In genomic region chr8:106722453-106722852, GRCm38 (mm10) we compare ENCODE assay signal across 25 mouse cellular contexts. TPM values are rescaled to one million over a fixed set of nuclear protein-coding genes. Genes with fewer than 3 reads are reported as not detected.
DNase-seq lines count a peak whose midpoint lies in the region; ATAC-seq and TF ChIP-seq lines count a peak whose summit lies in the region.
"Had no signal": no experiment of that assay in that cellular context is flagged by ENCODE, and none has a peak within 500 bp of the region (broad histone marks: within the 10 kb centered on the region; RNA-seq: fewer than 3 reads in every experiment).

No protein-coding gene starts in this region.

- peaks cover 22% of the 10 kb centered on the region for H3K4me1 ChIP-seq in forebrain, embryonic 13.5 days
- no peaks in the 10 kb centered on the region for H3K4me1 ChIP-seq in forebrain, embryonic 11.5 days (replicated peaks; ENCODE audit: control insufficient read depth, insufficient read depth, low read length)
- H3K4me1 ChIP-seq in kidney, embryonic 16.5 days (ENCODE audit: insufficient read depth, low read length) = peaks cover 8% of the 10 kb centered on the region; the same call in 1 of the 2 replicates
- H3K4me1 ChIP-seq in kidney, embryonic 14.5 days (ENCODE audit: control insufficient read depth, insufficient read depth, low read length) = peaks cover 12% of the 10 kb centered on the region; the same call in 1 of the 2 replicates
- H3K4me1 ChIP-seq in lung, embryonic 14.5 days (ENCODE audit: insufficient read depth) = no peaks in the 10 kb centered on the region
- H3K4me1 ChIP-seq: liver, embryonic 15.5 days had no signal

- no peaks in the 10 kb centered on the region for H3K9me3 ChIP-seq in forebrain, embryonic 13.5 days (replicated peaks)
- no peaks in the 10 kb centered on the region; the same call in 1 of the 2 replicates for H3K9me3 ChIP-seq in forebrain, embryonic 11.5 days (ENCODE audit: control insufficient read depth, low read length)
- no peaks in the 10 kb centered on the region for H3K9me3 ChIP-seq in kidney, embryonic 16.5 days (ENCODE audit: low read length)
- H3K9me3 ChIP-seq in kidney, embryonic 14.5 days (ENCODE audit: control insufficient read depth, low read length) = no peaks in the 10 kb centered on the region
- H3K9me3 ChIP-seq in lung, embryonic 14.5 days (ENCODE audit: low read depth, low read length) = no peaks in the 10 kb centered on the region
- H3K9me3 ChIP-seq: forebrain, embryonic 15.5 days; heart, embryonic 13.5 days; limb, embryonic 10.5 days; limb, embryonic 15.5 days; liver, embryonic 15.5 days; lung, embryonic 15.5 days; neural tube, embryonic 12.5 days had no signal

- 0 out of 2 replicates have a peak overlapping the region, but pooled peaks have one; percentile 0 for H3K27ac ChIP-seq in forebrain, embryonic 13.5 days
- no peak overlapping the region for H3K27ac ChIP-seq in forebrain, embryonic 11.5 days (ENCODE audit: low read depth, low read length)
- peak overlapping the region; percentile 13; the same call in 1 of the 2 replicates for H3K27ac ChIP-seq in kidney, embryonic 16.5 days (ENCODE audit: low read length)
- no peak overlapping the region; the same call in 1 of the 2 replicates for H3K27ac ChIP-seq in kidney, embryonic 14.5 days (ENCODE audit: low read depth, low read length)
- H3K27ac ChIP-seq in lung, embryonic 14.5 days (ENCODE audit: low read depth) = no peak overlapping the region
- H3K27ac ChIP-seq: forebrain, embryonic 15.5 days; heart, embryonic 13.5 days; limb, embryonic 10.5 days; limb, embryonic 15.5 days; liver, embryonic 15.5 days; lung, embryonic 15.5 days; neural tube, embryonic 12.5 days had no signal

- DNase-seq in forebrain, embryonic 11.5 days (ENCODE audit: low spot score) = no peak
- DNase-seq in lung, embryonic 14.5 days = peak; percentile 36
- no peak for DNase-seq in lung, postnatal 36 days
- peak; percentile 27 to 41 for DNase-seq in kidney, postnatal 36 days
- DNase-seq: adrenal gland, adult 8-10 months; cerebellum, adult 11 months; cerebellum, adult 9-11 months; thymus, adult 2 months; thymus, postnatal 36 days had no signal

- no peak overlapping the region for H3K4me2 ChIP-seq in forebrain, embryonic 13.5 days
- H3K4me2 ChIP-seq in forebrain, embryonic 11.5 days (ENCODE audit: low read depth, low read length, severe bottlenecking) = no peak overlapping the region
- H3K4me2 ChIP-seq in kidney, embryonic 16.5 days (replicated peaks; ENCODE audit: low read depth, low read length) = no peak overlapping the region
- no peak overlapping the region for H3K4me2 ChIP-seq in kidney, embryonic 14.5 days (replicated peaks; ENCODE audit: low read depth, low read length)
- no peak overlapping the region for H3K4me2 ChIP-seq in lung, embryonic 14.5 days
- H3K4me2 ChIP-seq: forebrain, embryonic 15.5 days; heart, embryonic 13.5 days; limb, embryonic 15.5 days; liver, embryonic 15.5 days; lung, embryonic 15.5 days; midbrain, embryonic 11.5 days; neural tube, embryonic 12.5 days had no signal

- WGBS in forebrain, embryonic 13.5 days = 92% methylated on average over 6 of the region's 6 CpGs
- WGBS in forebrain, embryonic 11.5 days = 81% methylated on average over 6 of the region's 6 CpGs
- 37% methylated on average over 6 of the region's 6 CpGs for WGBS in kidney, embryonic 16.5 days
- 47% methylated on average over 6 of the region's 6 CpGs for WGBS in kidney, embryonic 14.5 days
- 82% methylated on average over 6 of the region's 6 CpGs for WGBS in lung, embryonic 14.5 days

- no peaks in the 10 kb centered on the region for H3K27me3 ChIP-seq in forebrain, embryonic 13.5 days
- no peaks in the 10 kb centered on the region for H3K27me3 ChIP-seq in forebrain, embryonic 11.5 days (ENCODE audit: control insufficient read depth, insufficient read depth, low read length)
- H3K27me3 ChIP-seq in kidney, embryonic 16.5 days (ENCODE audit: insufficient read depth, low read length) = no peaks in the 10 kb centered on the region
- no peaks in the 10 kb centered on the region for H3K27me3 ChIP-seq in kidney, embryonic 14.5 days (ENCODE audit: control insufficient read depth, insufficient read depth, low read length)
- no peaks in the 10 kb centered on the region for H3K27me3 ChIP-seq in lung, embryonic 14.5 days (ENCODE audit: insufficient read depth, low read length)
- H3K27me3 ChIP-seq: forebrain, embryonic 15.5 days; heart, embryonic 13.5 days; limb, embryonic 15.5 days; liver, embryonic 15.5 days; lung, embryonic 15.5 days; neural tube, embryonic 12.5 days had no signal

- TF ChIP-seq CTCF in lung, embryonic 14.5 days (IDR thresholded peaks at IDR 0.05; ENCODE audit: low read depth) = no peak

- H3K36me3 ChIP-seq in forebrain, embryonic 13.5 days (ENCODE audit: poor library complexity, severe bottlenecking) = peaks cover 11% of the 10 kb centered on the region; the same call in 1 of the 2 replicates
- no peaks in the 10 kb centered on the region; the same call in 1 of the 2 replicates for H3K36me3 ChIP-seq in forebrain, embryonic 11.5 days (ENCODE audit: control insufficient read depth, insufficient read depth, low read length)
- H3K36me3 ChIP-seq in kidney, embryonic 16.5 days (ENCODE audit: insufficient read depth, low read length) = peaks cover 17% of the 10 kb centered on the region
- H3K36me3 ChIP-seq in kidney, embryonic 14.5 days (ENCODE audit: control insufficient read depth, insufficient read depth, low read length) = peaks cover 28% of the 10 kb centered on the region
- peaks cover 39% of the 10 kb centered on the region for H3K36me3 ChIP-seq in lung, embryonic 14.5 days (ENCODE audit: insufficient read depth)
- H3K36me3 ChIP-seq: forebrain, embryonic 15.5 days had no signal

- no peak overlapping the region for H3K4me3 ChIP-seq in forebrain, embryonic 13.5 days
- no peak overlapping the region for H3K4me3 ChIP-seq in forebrain, embryonic 11.5 days (ENCODE audit: low read depth, low read length)
- no peak overlapping the region for H3K4me3 ChIP-seq in kidney, embryonic 16.5 days (ENCODE audit: low read length)
- H3K4me3 ChIP-seq in kidney, embryonic 14.5 days (ENCODE audit: low read length) = no peak overlapping the region
- no peak overlapping the region for H3K4me3 ChIP-seq in lung, embryonic 14.5 days (ENCODE audit: low read depth, low read length)
- H3K4me3 ChIP-seq: erythroblast, embryonic 14.5 days; forebrain, embryonic 15.5 days; heart, embryonic 13.5 days; limb, embryonic 10.5 days; limb, embryonic 15.5 days; liver, embryonic 15.5 days; lung, embryonic 15.5 days; neural tube, embryonic 12.5 days had no signal

- no peak for ATAC-seq in forebrain, embryonic 13.5 days
- ATAC-seq in forebrain, embryonic 11.5 days (replicated peaks; ENCODE audit: low FRiP score) = no peak
- peak; percentile 49; the same call in 1 of the 2 replicates for ATAC-seq in kidney, embryonic 16.5 days (ENCODE audit: low FRiP score, low TSS enrichment)
- no peak for ATAC-seq in kidney, embryonic 14.5 days (ENCODE audit: low FRiP score, low TSS enrichment)
- ATAC-seq in lung, embryonic 14.5 days (ENCODE audit: insufficient read depth) = no peak
- ATAC-seq: activated CD4-positive, CD25-positive, alpha-beta regulatory T cell, adult 4 months; CD4-positive, CD25-positive, alpha-beta regulatory T cell, adult 4 months; forebrain, embryonic 15.5 days; hindbrain, embryonic 16.5 days; midbrain, embryonic 16.5 days had no signal

- H3K9ac ChIP-seq in forebrain, embryonic 13.5 days = no peak overlapping the region
- no peak overlapping the region for H3K9ac ChIP-seq in forebrain, embryonic 11.5 days (ENCODE audit: low read length)
- no peak overlapping the region for H3K9ac ChIP-seq in kidney, embryonic 16.5 days (replicated peaks; ENCODE audit: low read length)
- H3K9ac ChIP-seq in kidney, embryonic 14.5 days (ENCODE audit: low read depth, low read length) = no peak overlapping the region
- H3K9ac ChIP-seq in lung, embryonic 14.5 days = no peak overlapping the region
- H3K9ac ChIP-seq: forebrain, embryonic 15.5 days; heart, embryonic 13.5 days; limb, embryonic 15.5 days; liver, embryonic 15.5 days; lung, embryonic 15.5 days; neural tube, embryonic 12.5 days had no signal

RNA-seq across cellular contexts. Expression of gene Tango6, which starts 39.6 kb away (rescaled TPM):
- polyA plus RNA-seq in forebrain, embryonic 13.5 days (2015; fragmentation: Nextera tagmentation; extraction: Ambion mirVana) = 6.0 and 7.3 TPM in 2 replicates
- 10.6 and 12.4 TPM in 2 replicates for polyA plus RNA-seq in forebrain, embryonic 11.5 days (2014; fragmentation: Nextera tagmentation; extraction: Ambion mirVana)
- 13.3 and 14.7 TPM in 2 replicates for polyA plus RNA-seq in kidney, embryonic 16.5 days (2015; fragmentation: Nextera tagmentation; extraction: Ambion mirVana)
- 8.5 and 14.5 TPM in 2 replicates for polyA plus RNA-seq in kidney, embryonic 14.5 days (2014; fragmentation: Nextera tagmentation; extraction: Ambion mirVana)
- polyA plus RNA-seq in lung, embryonic 14.5 days (2014; fragmentation: Nextera tagmentation; extraction: Ambion mirVana) = 11.6 and 12.6 TPM in 2 replicates

Comparison
In these comparisons a context has a peak if more than half of its experiments do, and no peak if none do; other contexts are left out.
1. H3K27ac ChIP-seq: peak in forebrain, embryonic 13.5 days (single experiment) and kidney, embryonic 16.5 days (single experiment); none in forebrain, embryonic 11.5 days (single experiment), kidney, embryonic 14.5 days (single experiment) and lung, embryonic 14.5 days (single experiment).
2. DNase-seq: peak in lung, embryonic 14.5 days (single experiment) and kidney, postnatal 36 days (2 of 2); none in forebrain, embryonic 11.5 days (single experiment) and lung, postnatal 36 days (single experiment).